Mouse (Mus musculus): ENCODE results near the gene St3gal3. TPM values are rescaled to one million over a fixed set of nuclear protein-coding genes. Genes with fewer than 3 reads are reported as not detected.

St3gal3 gene
- polyA plus RNA-seq, 1 experiment from 2014 or later: 5.9 TPM

- 87% methylated on average over 5 of the region's 5 CpGs for WGBS
- DNase-seq (ENCODE audit: extremely low spot score, low spot score): no peak
These were observed 138.0 kb downstream of the St3gal3 start for GRCm38 (mm10) chr4:117996701-117997100.

GRCm38 (mm10) chr4:117995461-117995860 is 139.3 kb downstream of the St3gal3 start:
- Histone ChIP-seq H3K36me3 (replicated peaks) (no peaks in the 10 kb centered on the region), H3K9me3 (no peaks in the 10 kb centered on the region), H3K4me1 (peaks cover 49% of the 10 kb centered on the region), H3K27me3 (ENCODE audit: poor library complexity, severe bottlenecking) (no peaks in the 10 kb centered on the region), H3K27ac (no peak overlapping the region), H3K4me3 (no peak overlapping the region)
- 92% methylated on average over 1 of the region's 1 CpGs for WGBS
- no peak for DNase-seq (ENCODE audit: extremely low spot score, low spot score)

More at GRCm38 (mm10) chr4:117996701-117997100, 138.0 kb downstream of the St3gal3 start:
- H3K4me1 ChIP-seq: peaks cover 60% of the 10 kb centered on the region
- no peak overlapping the region for H3K27ac ChIP-seq
- H3K4me3 ChIP-seq: no peak overlapping the region
- no peaks in the 10 kb centered on the region for H3K36me3 ChIP-seq (replicated peaks)
- H3K9me3 ChIP-seq: no peaks in the 10 kb centered on the region
- no peaks in the 10 kb centered on the region for H3K27me3 ChIP-seq (ENCODE audit: poor library complexity, severe bottlenecking)

GRCm38 (mm10) chr4:117993421-117993820 is 141.3 kb downstream of the St3gal3 start:
- no peaks in the 10 kb centered on the region for H3K36me3 ChIP-seq (replicated peaks)
- no peak for DNase-seq (ENCODE audit: extremely low spot score, low spot score)
- H3K4me1 ChIP-seq: peaks cover 30% of the 10 kb centered on the region
- no peak overlapping the region for H3K27ac ChIP-seq
- 85% methylated on average over 2 of the region's 2 CpGs for WGBS
- H3K9me3 ChIP-seq: no peaks in the 10 kb centered on the region
- H3K4me3 ChIP-seq: no peak overlapping the region
- H3K27me3 ChIP-seq (ENCODE audit: poor library complexity, severe bottlenecking): no peaks in the 10 kb centered on the region

GRCm38 (mm10) chr4:117992872-117993271 is 141.8 kb downstream of the St3gal3 start:
- Histone ChIP-seq H3K4me3 (no peak overlapping the region), H3K36me3 (replicated peaks) (no peaks in the 10 kb centered on the region), H3K27me3 (ENCODE audit: poor library complexity, severe bottlenecking) (no peaks in the 10 kb centered on the region), H3K9me3 (no peaks in the 10 kb centered on the region), H3K27ac (no peak overlapping the region), H3K4me1 (peaks cover 25% of the 10 kb centered on the region)
- 77% methylated on average over 7 of the region's 7 CpGs for WGBS
- no peak for DNase-seq (ENCODE audit: extremely low spot score, low spot score)

- no peak for DNase-seq (ENCODE audit: extremely low spot score, low spot score)
- whole genome bisulfite sequencing: 83% methylated on average over 3 of the region's 3 CpGs
- Histone ChIP-seq H3K27me3 (ENCODE audit: poor library complexity, severe bottlenecking) (no peaks in the 10 kb centered on the region), H3K4me3 (no peak overlapping the region), H3K4me1 (peaks cover 16% of the 10 kb centered on the region), H3K36me3 (replicated peaks) (no peaks in the 10 kb centered on the region), H3K27ac (no peak overlapping the region), H3K9me3 (no peaks in the 10 kb centered on the region)
These were observed 142.7 kb downstream of the St3gal3 start for GRCm38 (mm10) chr4:117992036-117992435.

GRCm38 (mm10) chr4:117991055-117991627 is 143.6 kb downstream of the St3gal3 start:
- Histone ChIP-seq H3K4me1 (peaks cover 12% of the 10 kb centered on the region; the same call in 1 of the 2 replicates), H3K27me3 (ENCODE audit: poor library complexity, severe bottlenecking) (no peaks in the 10 kb centered on the region)
- 93% methylated on average over 8 of the region's 8 CpGs for WGBS

GRCm38 (mm10) chr4:117990571-117990970 is 144.1 kb downstream of the St3gal3 start:
- H3K4me3 ChIP-seq: no peak overlapping the region
- H3K4me1 ChIP-seq: peaks cover 10% of the 10 kb centered on the region; the same call in 1 of the 2 replicates
- no peak for DNase-seq (ENCODE audit: extremely low spot score, low spot score)
- WGBS: 73% methylated on average over 3 of the region's 3 CpGs
- no peaks in the 10 kb centered on the region for H3K36me3 ChIP-seq (replicated peaks)
- no peaks in the 10 kb centered on the region for H3K27me3 ChIP-seq (ENCODE audit: poor library complexity, severe bottlenecking)
- H3K27ac ChIP-seq: no peak overlapping the region
- no peaks in the 10 kb centered on the region for H3K9me3 ChIP-seq

More at GRCm38 (mm10) chr4:117991055-117991627, 143.6 kb downstream of the St3gal3 start:
- no peaks in the 10 kb centered on the region for H3K9me3 ChIP-seq
- no peak overlapping the region for H3K27ac ChIP-seq
- DNase-seq (ENCODE audit: extremely low spot score, low spot score): no peak
- no peaks in the 10 kb centered on the region for H3K36me3 ChIP-seq (replicated peaks)
- no peak overlapping the region for H3K4me3 ChIP-seq

- WGBS: 91% methylated on average over 12 of the region's 12 CpGs
- H3K9me3 ChIP-seq: no peaks in the 10 kb centered on the region
- H3K27me3 ChIP-seq (ENCODE audit: poor library complexity, severe bottlenecking): no peaks in the 10 kb centered on the region
- no peaks in the 10 kb centered on the region for H3K36me3 ChIP-seq (replicated peaks)
- no peak for DNase-seq (ENCODE audit: extremely low spot score, low spot score)
- peaks cover 14% of the 10 kb centered on the region; the same call in 1 of the 2 replicates for H3K4me1 ChIP-seq
- H3K4me3 ChIP-seq: no peak overlapping the region
- no peak overlapping the region for H3K27ac ChIP-seq
These were observed 144.9 kb downstream of the St3gal3 start for GRCm38 (mm10) chr4:117989801-117990200.

- no peak overlapping the region for H3K4me3 ChIP-seq
- no peaks in the 10 kb centered on the region for H3K9me3 ChIP-seq
- no peaks in the 10 kb centered on the region for H3K36me3 ChIP-seq (replicated peaks)
- no peaks in the 10 kb centered on the region for H3K27me3 ChIP-seq (ENCODE audit: poor library complexity, severe bottlenecking)
- no peak overlapping the region for H3K27ac ChIP-seq
- DNase-seq (ENCODE audit: extremely low spot score, low spot score): no peak
- H3K4me1 ChIP-seq: peaks cover 18% of the 10 kb centered on the region
- 91% methylated on average over 8 of the region's 8 CpGs for WGBS
These were observed 147.9 kb downstream of the St3gal3 start for GRCm38 (mm10) chr4:117986766-117987165.

- Histone ChIP-seq H3K36me3 (replicated peaks) (no peaks in the 10 kb centered on the region), H3K27ac (no peak overlapping the region), H3K9me3 (no peaks in the 10 kb centered on the region), H3K4me1 (peaks cover 18% of the 10 kb centered on the region), H3K27me3 (ENCODE audit: poor library complexity, severe bottlenecking) (no peaks in the 10 kb centered on the region), H3K4me3 (no peak overlapping the region)
- WGBS: 86% methylated on average over 8 of the region's 8 CpGs
- DNase-seq (ENCODE audit: extremely low spot score, low spot score): no peak
These were observed 149.6 kb downstream of the St3gal3 start for GRCm38 (mm10) chr4:117984993-117985587.

GRCm38 (mm10) chr4:117984206-117984605 is 150.5 kb downstream of the St3gal3 start:
- no peak for DNase-seq (ENCODE audit: extremely low spot score, low spot score)
- Histone ChIP-seq H3K27ac (no peak overlapping the region), H3K27me3 (ENCODE audit: poor library complexity, severe bottlenecking) (no peaks in the 10 kb centered on the region), H3K9me3 (no peaks in the 10 kb centered on the region), H3K4me1 (peaks cover 18% of the 10 kb centered on the region), H3K4me3 (no peak overlapping the region), H3K36me3 (replicated peaks) (no peaks in the 10 kb centered on the region)
- 94% methylated on average over 3 of the region's 3 CpGs for WGBS

GRCm38 (mm10) chr4:117982706-117983105 is 152.0 kb downstream of the St3gal3 start:
- H3K9me3 ChIP-seq: no peaks in the 10 kb centered on the region
- no peak overlapping the region for H3K27ac ChIP-seq
- peaks cover 18% of the 10 kb centered on the region for H3K4me1 ChIP-seq
- H3K27me3 ChIP-seq (ENCODE audit: poor library complexity, severe bottlenecking): no peaks in the 10 kb centered on the region
- no peak for DNase-seq (ENCODE audit: extremely low spot score, low spot score)
- H3K4me3 ChIP-seq: no peak overlapping the region
- no peaks in the 10 kb centered on the region for H3K36me3 ChIP-seq (replicated peaks)
- 78% methylated on average over 7 of the region's 7 CpGs for WGBS

GRCm38 (mm10) chr4:117981518-117981917 is 153.2 kb downstream of the St3gal3 start:
- H3K36me3 ChIP-seq (replicated peaks): no peaks in the 10 kb centered on the region
- 91% methylated on average over 3 of the region's 5 CpGs for WGBS
- H3K9me3 ChIP-seq: no peaks in the 10 kb centered on the region
- peaks cover 18% of the 10 kb centered on the region for H3K4me1 ChIP-seq
- no peaks in the 10 kb centered on the region for H3K27me3 ChIP-seq (ENCODE audit: poor library complexity, severe bottlenecking)
- H3K27ac ChIP-seq: no peak overlapping the region
- DNase-seq (ENCODE audit: extremely low spot score, low spot score): no peak
- no peak overlapping the region for H3K4me3 ChIP-seq
